Comparison of ENCODE assay signal across 7 mouse cellular contexts in genomic region chr10:119691358-119692083, GRCm38 (mm10).
A peak's percentile ranks its signal among the peaks of the same experiment; 100 is the strongest.
DNase-seq lines count a peak whose midpoint lies in the region; ATAC-seq and TF ChIP-seq lines count a peak whose summit lies in the region.

No protein-coding gene starts in this region.

- TF ChIP-seq EP300 in ES-Bruce4 (IDR thresholded peaks at IDR 0.05; ENCODE audit: insufficient read depth, low read depth, low read length), result no peak
- TF ChIP-seq EP300 in liver, postnatal 0 days (IDR thresholded peaks at IDR 0.05; ENCODE audit: low read depth), result no peak

- no peak for TF ChIP-seq POLR2A in ES-Bruce4 (IDR thresholded peaks at IDR 0.05; ENCODE audit: insufficient read depth, low read length)

- peak overlapping the region; percentile 63 for H3K4me2 ChIP-seq in liver, postnatal 0 days (ENCODE audit: low read depth, low read length)
- peak overlapping the region; percentile 60 for H3K4me2 ChIP-seq in stomach, embryonic 16.5 days (ENCODE audit: low read depth, low read length)

- no peak for TF ChIP-seq CTCF in ES-Bruce4 (IDR thresholded peaks at IDR 0.05; ENCODE audit: low read depth, low read length)
- TF ChIP-seq CTCF in liver, postnatal 0 days (IDR thresholded peaks at IDR 0.05; ENCODE audit: low read depth), result no peak

- peak; percentile 92 for DNase-seq in Muller cell, postnatal 12 days (ENCODE audit: inconsistent ontology term)
- peak; percentile 63 for DNase-seq in forelimb bud, embryonic 11.5 days (ENCODE audit: low read depth, low spot score)
- peak; percentile 60 to 71 for DNase-seq in kidney, postnatal 4 days
- DNase-seq in liver, postnatal 0 days, result peak; percentile 19
- DNase-seq in gastrocnemius, postnatal 10 days, result no peak

- ATAC-seq in liver, postnatal 0 days, result no peak
- no peak for ATAC-seq in stomach, embryonic 16.5 days (ENCODE audit: insufficient read depth, low FRiP score)

- no peaks in the 10 kb centered on the region for H3K27me3 ChIP-seq in ES-Bruce4 (ENCODE audit: control insufficient read depth, insufficient read depth, low read length, poor library complexity, severe bottlenecking)
- 0 out of 2 replicates have a peak, but pooled peaks cover 8% of the 10 kb centered on the region for H3K27me3 ChIP-seq in liver, postnatal 0 days (ENCODE audit: insufficient read depth, low read length)
- peaks cover 7% of the 10 kb centered on the region; the same call in 1 of the 2 replicates for H3K27me3 ChIP-seq in stomach, embryonic 16.5 days (ENCODE audit: control insufficient read depth, insufficient read depth, low read length)

- no peaks in the 10 kb centered on the region for H3K4me1 ChIP-seq in ES-Bruce4 (ENCODE audit: control insufficient read depth, insufficient read depth, low read length)
- H3K4me1 ChIP-seq in liver, postnatal 0 days (ENCODE audit: insufficient read depth), result no peaks in the 10 kb centered on the region; the same call in 1 of the 2 replicates
- H3K4me1 ChIP-seq in stomach, embryonic 16.5 days (ENCODE audit: control insufficient read depth, insufficient read depth, low read length), result peaks cover 3% of the 10 kb centered on the region; the same call in 1 of the 2 replicates

- 6% methylated on average over 16 of the region's 16 CpGs for WGBS in liver, postnatal 0 days (ENCODE audit: insufficient replicate concordance)
- 5% methylated on average over 16 of the region's 16 CpGs for WGBS in stomach, embryonic 16.5 days

- H3K36me3 ChIP-seq in ES-Bruce4 (ENCODE audit: control insufficient read depth, insufficient read depth, low read length, poor library complexity, severe bottlenecking), result no peaks in the 10 kb centered on the region
- H3K36me3 ChIP-seq in liver, postnatal 0 days (replicated peaks; ENCODE audit: insufficient read depth, low read length), result no peaks in the 10 kb centered on the region
- H3K36me3 ChIP-seq in stomach, embryonic 16.5 days (ENCODE audit: control insufficient read depth, insufficient read depth, low read length), result no peaks in the 10 kb centered on the region

- H3K4me3 ChIP-seq in ES-Bruce4 (ENCODE audit: low read depth, low read length), result peak overlapping the region; percentile 14
- peak overlapping the region; percentile 29; the same call in 1 of the 2 replicates for H3K4me3 ChIP-seq in liver, postnatal 0 days (ENCODE audit: low read depth, low read length)
- peak overlapping the region; percentile 39 for H3K4me3 ChIP-seq in stomach, embryonic 16.5 days (replicated peaks; ENCODE audit: low read length)

- H3K9ac ChIP-seq in ES-Bruce4 (ENCODE audit: low read depth, poor library complexity, severe bottlenecking), result no peak overlapping the region
- no peak overlapping the region for H3K9ac ChIP-seq in liver, postnatal 0 days (replicated peaks)
- no peak overlapping the region for H3K9ac ChIP-seq in stomach, embryonic 16.5 days (ENCODE audit: low read length)

- no peaks in the 10 kb centered on the region for H3K9me3 ChIP-seq in ES-Bruce4 (replicated peaks; ENCODE audit: control insufficient read depth, insufficient read depth, low read length, poor library complexity, severe bottlenecking)
- H3K9me3 ChIP-seq in liver, postnatal 0 days (ENCODE audit: low read length), result no peaks in the 10 kb centered on the region
- no peaks in the 10 kb centered on the region for H3K9me3 ChIP-seq in stomach, embryonic 16.5 days (replicated peaks; ENCODE audit: control insufficient read depth, low read length)

- no peak overlapping the region for H3K27ac ChIP-seq in ES-Bruce4 (ENCODE audit: insufficient read depth, low read length)
- no peak overlapping the region for H3K27ac ChIP-seq in liver, postnatal 0 days (ENCODE audit: low read depth)
- H3K27ac ChIP-seq in stomach, embryonic 16.5 days (ENCODE audit: low read length), result no peak overlapping the region
